Mouse (Mus musculus) MEL (cell line): ENCODE results near the gene Aff3. TPM values are rescaled to one million over a fixed set of nuclear protein-coding genes. Genes with fewer than 3 reads are reported as not detected.

Source experiments
- DNase-seq: peaks from one replicate; pipeline ENCODE4 v3.0.0; 2011; ENCODE audit warnings: low read depth, low spot score
- H3K27ac ChIP-seq: 2 replicates; pipeline ENCODE4 v1.5.1; 2012; ENCODE audit warnings: low read depth, mild to moderate bottlenecking, control low read depth, low read length, moderate library complexity; ENCODE audit not compliant: control insufficient read depth
- H3K27me3 ChIP-seq, 2 experiments: fragments of 150-350 bp in 1 of 2; sonication (generic) in 1 of 2; 2 replicates each; pipeline ENCODE4 v1.6.1; 2012; ENCODE audit warnings: low read length in 2 of 2, mild to moderate bottlenecking in 2 of 2, improper control_type of control experiment in 1 of 2, moderate library complexity in 1 of 2; ENCODE audit not compliant: insufficient read depth in 2 of 2, control insufficient read depth in 1 of 2
- H3K36me3 ChIP-seq, 2 experiments: 2 replicates each; pipeline ENCODE4 v1.6.1; 2012 to 2014; ENCODE audit warnings: low read length in 2 of 2, improper control_type of control experiment in 1 of 2, inconsistent platforms in 1 of 2, mild to moderate bottlenecking in 1 of 2; ENCODE audit not compliant: insufficient read depth in 2 of 2, control insufficient read depth in 1 of 2
- H3K4me1 ChIP-seq, 2 experiments: fragments of 150-350 bp in 1 of 2; sonication (generic) in 1 of 2; 2 replicates each; pipeline ENCODE4 v1.6.1; 2012; ENCODE audit warnings: low read length in 2 of 2, improper control_type of control experiment in 1 of 2, mild to moderate bottlenecking in 1 of 2; ENCODE audit not compliant: insufficient read depth in 2 of 2, control insufficient read depth in 1 of 2
- H3K4me3 ChIP-seq, 2 experiments: fragments of 150-350 bp in 1 of 2; sonication (generic) in 1 of 2; 2 replicates each; pipeline ENCODE4 v1.5.1; 2012; ENCODE audit warnings: low read depth in 2 of 2, low read length in 2 of 2, mild to moderate bottlenecking in 2 of 2, moderate library complexity in 2 of 2, control low read depth in 1 of 2, improper control_type of control experiment in 1 of 2; ENCODE audit not compliant: control insufficient read depth in 1 of 2, insufficient read depth in 1 of 2
- H3K79me2 ChIP-seq: 2 replicates; pipeline ENCODE4 v1.6.1; 2012; ENCODE audit warnings: mild to moderate bottlenecking, low read length, moderate library complexity; ENCODE audit not compliant: control insufficient read depth, poor library complexity, insufficient read depth
- H3K9ac ChIP-seq: 2 replicates; pipeline ENCODE4 v1.6.1; 2012; ENCODE audit warnings: low read depth, mild to moderate bottlenecking, control low read depth, low read length, moderate library complexity; ENCODE audit not compliant: control insufficient read depth, poor library complexity, severe bottlenecking
- H3K9me3 ChIP-seq: fragments of 150-350 bp; sonication (generic); replicated peaks from 2 replicates; pipeline ENCODE4 v1.6.1; 2012; ENCODE audit warnings: mild to moderate bottlenecking, low read length, improper control_type of control experiment, moderate library complexity; ENCODE audit not compliant: insufficient read depth
- CHD2 ChIP-seq: IDR thresholded peaks from 2 replicates; pipeline ENCODE4 v1.6.1; 2011; ENCODE audit warnings: low read length, improper control_type of control experiment
- CTCF ChIP-seq, 3 experiments: IDR thresholded peaks in 2 of 3; conservative IDR thresholded peaks in 1 of 3; 2 replicates each; pipeline ENCODE4 v1.5.1; 2011 to 2012; ENCODE audit warnings: low read length in 3 of 3, low read depth in 2 of 3, mild to moderate bottlenecking in 2 of 3, improper control_type of control experiment in 1 of 3, inconsistent platforms in 1 of 3, mixed read lengths in 1 of 3, moderate library complexity in 1 of 3; ENCODE audit not compliant: control insufficient read depth in 1 of 3, insufficient read depth in 1 of 3, poor library complexity in 1 of 3, severe bottlenecking in 1 of 3
- E2F4 ChIP-seq: IDR thresholded peaks from 2 replicates; pipeline ENCODE4 v1.6.1; 2011; ENCODE audit warnings: low read depth, low read length, improper control_type of control experiment, borderline replicate concordance
- EP300 ChIP-seq, 2 experiments: IDR thresholded peaks; 2 replicates each; pipeline ENCODE4 v1.6.1; 2011; ENCODE audit warnings: improper control_type of control experiment in 2 of 2, low read length in 2 of 2, low read depth in 1 of 2, mild to moderate bottlenecking in 1 of 2
- ETS1 ChIP-seq: IDR thresholded peaks from 2 replicates; pipeline ENCODE4 v1.6.1; 2012; ENCODE audit warnings: low read depth, mild to moderate bottlenecking, inconsistent platforms, low read length, improper control_type of control experiment, moderate library complexity
- GABPA ChIP-seq: IDR thresholded peaks from 2 replicates; pipeline ENCODE4 v1.6.1; 2012; ENCODE audit warnings: low read depth, mild to moderate bottlenecking, inconsistent platforms, low read length, improper control_type of control experiment, moderate library complexity
- GATA1 ChIP-seq: IDR thresholded peaks from 2 replicates; pipeline ENCODE4 v1.6.1; 2011; ENCODE audit warnings: low read depth, low read length, improper control_type of control experiment
- JUND ChIP-seq: IDR thresholded peaks from 2 replicates; pipeline ENCODE4 v1.6.1; 2011; ENCODE audit warnings: low read depth, mild to moderate bottlenecking, improper control_type of control experiment, low read length
- MEF2A ChIP-seq: IDR thresholded peaks from 2 replicates; pipeline ENCODE4 v1.6.1; 2014; ENCODE audit warnings: low read depth, mild to moderate bottlenecking, inconsistent platforms, low read length, improper control_type of control experiment; ENCODE audit not compliant: poor library complexity, insufficient replicate concordance, severe bottlenecking; ENCODE audit errors: extremely low read depth
- MXI1 ChIP-seq: IDR thresholded peaks from 2 replicates; pipeline ENCODE4 v1.6.1; 2011; ENCODE audit warnings: mild to moderate bottlenecking, low read depth, low read length, improper control_type of control experiment
- POLR2A ChIP-seq, 2 experiments: IDR thresholded peaks; 2 replicates each; pipeline ENCODE4 v1.6.1; 2011 to 2012; ENCODE audit warnings: low read length in 2 of 2, mild to moderate bottlenecking in 2 of 2, control low read depth in 1 of 2, improper control_type of control experiment in 1 of 2, low read depth in 1 of 2, moderate library complexity in 1 of 2; ENCODE audit not compliant: control insufficient read depth in 1 of 2, insufficient read depth in 1 of 2, poor library complexity in 1 of 2
- RAD21 ChIP-seq: IDR thresholded peaks from 2 replicates; pipeline ENCODE4 v1.6.1; 2011; ENCODE audit warnings: mild to moderate bottlenecking, low read depth, low read length, improper control_type of control experiment
- SMC3 ChIP-seq: IDR thresholded peaks from 2 replicates; pipeline ENCODE4 v1.6.1; 2011; ENCODE audit warnings: low read depth, low read length, improper control_type of control experiment
- TBP ChIP-seq: IDR thresholded peaks from 2 replicates; pipeline ENCODE4 v1.8.0; 2011; ENCODE audit warnings: low read depth, low read length, improper control_type of control experiment
- USF1 ChIP-seq: IDR thresholded peaks from 2 replicates; pipeline ENCODE4 v1.6.1; 2014; ENCODE audit warnings: low read depth, mild to moderate bottlenecking, inconsistent platforms, low read length, improper control_type of control experiment, moderate library complexity
- USF2 ChIP-seq, 2 experiments: IDR thresholded peaks; 2 replicates each; pipeline ENCODE4 v1.6.1; 2011 to 2012; ENCODE audit warnings: improper control_type of control experiment in 2 of 2, low read length in 2 of 2, borderline replicate concordance in 1 of 2, inconsistent platforms in 1 of 2, low read depth in 1 of 2, mild to moderate bottlenecking in 1 of 2; ENCODE audit not compliant: insufficient read depth in 1 of 2
- polyA plus RNA-seq, 2 experiments: library from polyadenylated mRNA; stranded (reverse) in 1 of 2; unstranded in 1 of 2; fragments of >175 nt in 1 of 2; fragments of >200 nt in 1 of 2; gene quantifications; 2 replicates each; pipeline versions ENCODE4 v1.2.1 to v1.2.4; 2012; ENCODE audit warnings: low replicate concordance in 2 of 2, low read depth in 1 of 2; ENCODE audit not compliant: insufficient read length in 2 of 2, insufficient read depth in 1 of 2, missing spikeins in 1 of 2
- total RNA-seq: library from RNA; depleted of rRNA; stranded (reverse); fragments of 300-350 nt; gene quantifications from 2 replicates; pipeline ENCODE4 v1.2.3, GENCODE M21; 2012

The Aff3 gene
- total and polyA plus RNA-seq, 3 experiments: 18.5 to 41.1 (median 25.4) TPM

GRCm38 (mm10) chr1:38315992-38316391 is 348.8 kb downstream of the Aff3 start:
- Histone ChIP-seq H3K9ac (no peak overlapping the region), H3K9me3 (no peaks in the 10 kb centered on the region), H3K4me1 (peaks cover 0 to 9% of the 10 kb centered on the region in 2 experiments; a peak in 2 of 4 replicates), H3K27me3 (no peaks in the 10 kb centered on the region), H3K27ac (no peak overlapping the region), H3K79me2 (no peaks in the 10 kb centered on the region), H3K4me3 (no peak overlapping the region), H3K36me3 (peaks cover 0 to 9% of the 10 kb centered on the region in 2 experiments; a peak in 3 of 4 replicates)
- no peak for DNase-seq
- no peak for TF ChIP-seq POLR2A (IDR thresholded peaks at IDR 0.05; ENCODE audit: control insufficient read depth in 1 of 2, insufficient read depth in 1 of 2, low read depth in 1 of 2, low read length in 2 of 2, poor library complexity in 1 of 2)
- TF ChIP-seq SMC3: no peak
- no peak for TF ChIP-seq JUND
- no peak for TF ChIP-seq GATA1
- no peak for TF ChIP-seq ETS1

GRCm38 (mm10) chr1:38310496-38310895 is 354.3 kb downstream of the Aff3 start:
- TF ChIP-seq TBP: no peak
- TF ChIP-seq USF2 (IDR thresholded peaks at IDR 0.05; ENCODE audit: borderline replicate concordance in 1 of 2, insufficient read depth in 1 of 2, low read depth in 1 of 2, low read length in 2 of 2): no peak
- TF ChIP-seq GABPA: no peak
- TF ChIP-seq RAD21: no peak
- no peak for TF ChIP-seq EP300 (IDR thresholded peaks at IDR 0.05; ENCODE audit: low read depth in 1 of 2, low read length in 2 of 2)
- TF ChIP-seq E2F4: no peak
- no peak for TF ChIP-seq CHD2
- TF ChIP-seq USF1: no peak
- TF ChIP-seq JUND: no peak
- Histone ChIP-seq H3K9me3 (no peaks in the 10 kb centered on the region), H3K9ac (no peak overlapping the region), H3K27me3 (no peaks in the 10 kb centered on the region), H3K4me1 (no peaks in the 10 kb centered on the region), H3K36me3 (no peaks in the 10 kb centered on the region; a peak in 1 of 4 replicates), H3K79me2 (no peaks in the 10 kb centered on the region), H3K27ac (no peak overlapping the region), H3K4me3 (no peak overlapping the region)
- no peak for DNase-seq

GRCm38 (mm10) chr1:38310076-38310475 is 354.7 kb downstream of the Aff3 start:
- TF ChIP-seq CHD2: no peak
- TF ChIP-seq MEF2A: no peak
- TF ChIP-seq GABPA: no peak
- TF ChIP-seq TBP: no peak
- no peak for TF ChIP-seq GATA1
- no peak for TF ChIP-seq CTCF (IDR thresholded peaks at IDR 0.05 in 2 of 3, conservative IDR thresholded peaks at IDR 0.05 in 1 of 3; ENCODE audit: control insufficient read depth in 1 of 3, insufficient read depth in 1 of 3, low read depth in 2 of 3, low read length in 3 of 3, poor library complexity in 1 of 3, severe bottlenecking in 1 of 3)
- TF ChIP-seq MXI1: no peak
- DNase-seq: no peak
- H3K36me3 ChIP-seq: no peaks in the 10 kb centered on the region; a peak in 1 of 4 replicates
- H3K9ac ChIP-seq: no peak overlapping the region
- no peak overlapping the region for H3K27ac ChIP-seq
- no peaks in the 10 kb centered on the region for H3K4me1 ChIP-seq
- H3K27me3 ChIP-seq: no peaks in the 10 kb centered on the region
- H3K79me2 ChIP-seq: no peaks in the 10 kb centered on the region
- H3K9me3 ChIP-seq: no peaks in the 10 kb centered on the region
- H3K4me3 ChIP-seq: no peak overlapping the region
